Mouse (Mus musculus) bone marrow macrophage, adult 2 months (primary cell): ENCODE results near the gene Cphx2. TPM values are rescaled to one million over a fixed set of nuclear protein-coding genes. Genes with fewer than 3 reads are reported as not detected.
"Not testable (repeated sequence)": the region's sequence is repeated elsewhere in the genome, so short reads cannot be mapped to it uniquely, and the experiment has no call there.

Source experiments
- H3K27ac ChIP-seq: 2 replicates; pipeline ENCODE4 v1.5.1; 2012; ENCODE audit warnings: low read depth, low read length; ENCODE audit not compliant: insufficient read depth
- H3K4me1 ChIP-seq: 2 replicates; pipeline ENCODE4 v1.6.1; 2012; ENCODE audit warnings: low read length; ENCODE audit not compliant: control insufficient read depth, insufficient read depth
- H3K4me3 ChIP-seq: 2 replicates; pipeline ENCODE4 v1.5.1; 2012; ENCODE audit warnings: mild to moderate bottlenecking, low read length, moderate library complexity; ENCODE audit not compliant: insufficient read depth
- polyA plus RNA-seq: library from polyadenylated mRNA; stranded (reverse); fragments of >200 nt; gene quantifications from 2 replicates; pipeline ENCODE4 v1.2.4, GENCODE M21; 2012; ENCODE audit not compliant: missing spikeins, insufficient read depth, insufficient read length

Gene Cphx2
- polyA plus RNA-seq, 1 experiment: not detected

DNA sequence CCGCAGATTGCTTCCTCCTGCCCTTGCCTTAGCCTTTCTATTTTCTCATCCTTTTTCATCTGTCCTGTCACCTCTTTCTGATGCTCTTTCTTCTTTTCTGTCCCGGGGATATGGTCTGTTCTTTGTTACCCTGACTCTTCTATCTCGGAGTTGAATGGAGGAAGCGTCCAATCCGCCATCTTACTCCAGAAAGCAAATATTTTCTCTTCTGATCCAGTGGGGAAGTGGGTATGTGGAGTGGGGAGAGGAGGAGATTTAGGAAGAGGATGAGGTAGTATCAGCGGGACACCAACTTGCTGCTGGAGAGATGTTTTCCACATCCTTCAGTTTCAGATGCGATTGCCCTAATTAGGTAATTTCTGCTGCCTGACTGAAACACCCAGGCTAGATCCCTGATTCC is 37.8 kb downstream of the Cphx2 start:
- not testable (repeated sequence) for H3K27ac ChIP-seq, H3K4me3 ChIP-seq, H3K4me1 ChIP-seq

Other genes starting within 250 kb of the Cphx2 start
- 61.4 and 62.5 TPM in 2 replicates for gene Anxa11, start 239.4 kb upstream of the Cphx2 start, polyA plus RNA-seq
- not detected in 2 replicates for gene Plac9a, start 178.4 kb upstream of the Cphx2 start, polyA plus RNA-seq
- 1.4 and 2.0 TPM in 2 replicates for gene Tmem254a, start 153.8 kb upstream of the Cphx2 start, polyA plus RNA-seq
- not detected in 2 replicates for gene Cphx1, start 143.2 kb upstream of the Cphx2 start, polyA plus RNA-seq
- not detected in 2 replicates for gene Duxbl1, start 102.9 kb upstream of the Cphx2 start, polyA plus RNA-seq
- gene Gm9780, start 38.8 kb upstream of the Cphx2 start, polyA plus RNA-seq: 1.1 TPM in 1 of 2 replicates, not detected in the other
- gene Tmem254c, start 14.2 kb upstream of the Cphx2 start, polyA plus RNA-seq: 11.0 and 15.6 TPM in 2 replicates
- not detected in 2 replicates for gene Cphx3, start 781 bp downstream of the Cphx2 start, polyA plus RNA-seq
- gene Duxbl2, start 36.8 kb downstream of the Cphx2 start, polyA plus RNA-seq: not detected in 2 replicates
- 1.7 TPM in 1 of 2 replicates, not detected in the other for gene Plac9b, start 101.0 kb downstream of the Cphx2 start, polyA plus RNA-seq
- gene Tmem254b, start 125.5 kb downstream of the Cphx2 start, polyA plus RNA-seq: 16.7 and 20.6 TPM in 2 replicates
- not detected in 2 replicates for gene Duxbl3, start 176.4 kb downstream of the Cphx2 start, polyA plus RNA-seq